Mouse (Mus musculus): ENCODE results near the gene Pfpl. TPM values are rescaled to one million over a fixed set of nuclear protein-coding genes. Genes with fewer than 3 reads are reported as not detected.

The Pfpl gene
- polyA plus RNA-seq (2012; rRNA removed) = 0.03 TPM in 1 of 2 replicates, not detected in the other

DNA sequence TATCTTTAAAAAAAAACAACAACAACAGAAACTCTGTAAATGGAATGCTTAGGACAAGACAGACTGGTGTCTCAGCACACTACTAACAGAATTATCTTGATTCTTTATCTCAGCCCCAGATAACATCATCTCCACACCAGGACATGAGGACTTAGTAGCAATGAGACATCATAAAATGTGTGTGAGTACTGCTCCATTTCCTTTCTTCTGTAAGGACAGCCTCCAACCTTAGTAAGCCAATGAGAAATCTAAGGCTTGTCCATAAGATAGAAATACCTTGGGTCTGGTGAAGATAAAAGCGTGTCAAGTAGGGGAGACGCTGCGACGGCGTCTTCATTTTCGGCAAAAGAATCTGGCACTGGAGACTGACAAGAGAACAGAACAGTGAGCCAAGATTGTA is at the start of gene Pfpl:
TSS of gene Pfpl (plus strand) at position 301 of the 400 bp plus-strand sequence.
- TF ChIP-seq POLR2A (IDR thresholded peaks at IDR 0.05; ENCODE audit: control insufficient read depth, extremely low read depth, insufficient read depth, low read length, poor library complexity) (no peak), CTCF (IDR thresholded peaks at IDR 0.05; ENCODE audit: borderline replicate concordance, control insufficient read depth, extremely low read depth, insufficient read depth, low read length, poor library complexity) (no peak)
- Histone ChIP-seq H3K27me3 (ENCODE audit: control insufficient read depth, insufficient read depth, low read length) (no peaks in the 10 kb centered on the region), H3K4me3 (ENCODE audit: control insufficient read depth, insufficient read depth, low read length) (no peak within 1 kb of the TSS), H3K4me1 (replicated peaks; ENCODE audit: control insufficient read depth, insufficient read depth, low read length) (no peaks in the 10 kb centered on the region), H3K27ac (ENCODE audit: control insufficient read depth, insufficient read depth, low read length) (no peak within 1 kb of the TSS), H3K36me3 (ENCODE audit: control insufficient read depth, insufficient read depth, low read length) (no peaks in the 10 kb centered on the region)
- DNase-seq = no peak
- WGBS = 98% methylated on average over 6 of the region's 6 CpGs

DNA sequence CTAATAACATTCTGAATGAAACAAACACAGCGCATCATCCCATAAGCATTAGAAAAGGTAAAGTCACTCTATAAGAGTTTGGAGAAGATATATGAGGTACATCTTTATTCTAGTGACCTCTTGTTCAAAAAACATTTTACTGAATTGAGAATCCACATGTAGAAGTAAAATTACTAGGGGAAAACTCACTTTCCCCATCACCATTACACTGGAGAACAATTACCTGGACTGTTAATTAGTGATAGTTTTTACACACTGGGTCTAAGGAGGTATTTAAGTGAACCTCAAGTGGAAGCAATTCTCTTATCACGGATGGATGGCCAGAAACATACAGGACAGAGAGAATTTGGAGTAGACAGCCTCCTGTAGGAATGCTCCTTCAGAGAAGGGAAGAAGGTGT is 40.7 kb upstream of the Pfpl start, which contains the start of gene Olfr1440:
TSS of gene Olfr1440 (plus strand) at position 301 of the 400 bp plus-strand sequence.
- no peaks in the 10 kb centered on the region for H3K27me3 ChIP-seq (ENCODE audit: control insufficient read depth, insufficient read depth, low read length)
- 89% methylated on average over 2 of the region's 2 CpGs for WGBS

DNA sequence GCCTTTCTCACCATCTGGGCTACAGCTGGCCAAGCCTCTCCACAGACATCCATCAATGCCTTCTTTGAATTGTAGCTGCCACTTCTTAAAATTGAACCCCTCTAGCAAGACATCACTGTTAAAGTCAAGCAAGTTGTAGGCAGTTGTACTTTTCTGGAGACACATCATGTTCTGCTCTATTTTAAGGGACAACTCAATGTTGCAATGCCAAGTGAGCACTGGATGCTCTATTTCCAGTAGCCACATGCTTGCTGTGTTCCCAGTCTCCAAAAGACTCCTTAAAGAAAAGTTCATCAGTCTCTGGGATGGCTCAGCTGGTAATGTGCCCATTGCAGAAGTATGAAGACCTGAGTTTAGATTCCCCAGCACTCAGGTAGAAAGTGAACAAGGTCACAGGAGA is 14.0 kb upstream of the Pfpl start:
- Histone ChIP-seq H3K36me3 (ENCODE audit: control insufficient read depth, insufficient read depth, low read length) (no peaks in the 10 kb centered on the region), H3K27me3 (ENCODE audit: control insufficient read depth, insufficient read depth, low read length) (no peaks in the 10 kb centered on the region), H3K4me1 (replicated peaks; ENCODE audit: control insufficient read depth, insufficient read depth, low read length) (no peaks in the 10 kb centered on the region), H3K27ac (ENCODE audit: control insufficient read depth, insufficient read depth, low read length) (no peak overlapping the region), H3K4me3 (ENCODE audit: control insufficient read depth, insufficient read depth, low read length) (no peak overlapping the region)
- TF ChIP-seq POLR2A (IDR thresholded peaks at IDR 0.05; ENCODE audit: control insufficient read depth, extremely low read depth, insufficient read depth, low read length, poor library complexity) = no peak
- no peak for TF ChIP-seq CTCF (IDR thresholded peaks at IDR 0.05; ENCODE audit: borderline replicate concordance, control insufficient read depth, extremely low read depth, insufficient read depth, low read length, poor library complexity)
- DNase-seq = no peak

More for the DNA sequence above, 40.7 kb upstream of the Pfpl start, which contains the start of gene Olfr1440:
- Histone ChIP-seq H3K4me3 (ENCODE audit: control insufficient read depth, insufficient read depth, low read length) (no peak within 1 kb of the TSS), H3K27ac (ENCODE audit: control insufficient read depth, insufficient read depth, low read length) (no peak within 1 kb of the TSS), H3K36me3 (ENCODE audit: control insufficient read depth, insufficient read depth, low read length) (no peaks in the 10 kb centered on the region), H3K4me1 (replicated peaks; ENCODE audit: control insufficient read depth, insufficient read depth, low read length) (no peaks in the 10 kb centered on the region)
- no peak for TF ChIP-seq POLR2A (IDR thresholded peaks at IDR 0.05; ENCODE audit: control insufficient read depth, extremely low read depth, insufficient read depth, low read length, poor library complexity)
- no peak for TF ChIP-seq CTCF (IDR thresholded peaks at IDR 0.05; ENCODE audit: borderline replicate concordance, control insufficient read depth, extremely low read depth, insufficient read depth, low read length, poor library complexity)
- DNase-seq = no peak

DNA sequence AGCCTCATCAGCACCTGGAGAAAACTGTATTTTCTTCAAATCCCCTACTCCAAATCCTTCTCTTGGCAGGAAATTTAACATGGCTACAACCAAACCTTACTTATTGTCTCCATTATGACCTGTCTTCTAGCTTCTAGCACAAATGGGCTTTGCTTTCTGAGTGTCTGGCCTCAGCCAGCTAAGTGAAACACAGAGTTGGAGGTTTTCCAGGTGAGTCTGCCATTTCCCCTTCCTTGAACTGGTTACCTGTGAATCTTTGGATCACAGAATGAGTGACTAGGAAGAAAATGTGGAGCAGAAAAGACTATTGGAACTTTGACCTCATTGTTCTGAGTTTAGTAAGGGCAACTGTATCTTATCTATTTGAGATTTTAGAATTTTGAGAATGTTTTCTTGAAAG is 10.3 kb upstream of the Pfpl start, which contains the start of gene Olfr1441:
TSS of gene Olfr1441 (plus strand) at position 73 of the 400 bp plus-strand sequence.
- no peaks in the 10 kb centered on the region for H3K27me3 ChIP-seq (ENCODE audit: control insufficient read depth, insufficient read depth, low read length)
- H3K27ac ChIP-seq (ENCODE audit: control insufficient read depth, insufficient read depth, low read length) = no peak within 1 kb of the TSS
- no peaks in the 10 kb centered on the region for H3K4me1 ChIP-seq (replicated peaks; ENCODE audit: control insufficient read depth, insufficient read depth, low read length)
- no peaks in the 10 kb centered on the region for H3K36me3 ChIP-seq (ENCODE audit: control insufficient read depth, insufficient read depth, low read length)
- no peak within 1 kb of the TSS for H3K4me3 ChIP-seq (ENCODE audit: control insufficient read depth, insufficient read depth, low read length)
- no peak for DNase-seq
- TF ChIP-seq CTCF (IDR thresholded peaks at IDR 0.05; ENCODE audit: borderline replicate concordance, control insufficient read depth, extremely low read depth, insufficient read depth, low read length, poor library complexity) (no peak), POLR2A (IDR thresholded peaks at IDR 0.05; ENCODE audit: control insufficient read depth, extremely low read depth, insufficient read depth, low read length, poor library complexity) (no peak)

DNA sequence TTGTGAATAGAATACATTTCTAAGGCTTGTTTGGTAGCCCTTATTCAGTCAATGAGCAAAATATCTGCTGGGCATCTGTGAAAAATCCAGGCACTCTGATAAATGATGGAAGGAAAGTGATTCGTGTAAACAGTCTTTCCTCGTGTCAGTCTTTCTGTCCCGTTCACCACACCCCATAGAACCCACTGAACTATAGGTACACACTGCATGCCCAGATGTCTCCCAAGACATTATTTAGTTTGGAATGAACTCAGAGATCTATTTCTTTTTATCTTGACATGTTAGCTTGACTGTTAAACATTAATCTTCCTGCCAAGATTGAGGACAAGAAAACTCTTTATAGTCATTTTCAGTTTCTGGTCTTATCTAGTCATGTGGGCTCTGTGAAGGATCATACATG is 9.4 kb upstream of the Pfpl start:
- TF ChIP-seq POLR2A (IDR thresholded peaks at IDR 0.05; ENCODE audit: control insufficient read depth, extremely low read depth, insufficient read depth, low read length, poor library complexity) (no peak), CTCF (IDR thresholded peaks at IDR 0.05; ENCODE audit: borderline replicate concordance, control insufficient read depth, extremely low read depth, insufficient read depth, low read length, poor library complexity) (no peak)
- H3K4me3 ChIP-seq (ENCODE audit: control insufficient read depth, insufficient read depth, low read length) = no peak overlapping the region
- no peak for DNase-seq
- WGBS = 93% methylated on average over 3 of the region's 3 CpGs
- H3K36me3 ChIP-seq (ENCODE audit: control insufficient read depth, insufficient read depth, low read length) = no peaks in the 10 kb centered on the region
- H3K4me1 ChIP-seq (replicated peaks; ENCODE audit: control insufficient read depth, insufficient read depth, low read length) = no peaks in the 10 kb centered on the region
- no peaks in the 10 kb centered on the region for H3K27me3 ChIP-seq (ENCODE audit: control insufficient read depth, insufficient read depth, low read length)
- no peak overlapping the region for H3K27ac ChIP-seq (ENCODE audit: control insufficient read depth, insufficient read depth, low read length)

DNA sequence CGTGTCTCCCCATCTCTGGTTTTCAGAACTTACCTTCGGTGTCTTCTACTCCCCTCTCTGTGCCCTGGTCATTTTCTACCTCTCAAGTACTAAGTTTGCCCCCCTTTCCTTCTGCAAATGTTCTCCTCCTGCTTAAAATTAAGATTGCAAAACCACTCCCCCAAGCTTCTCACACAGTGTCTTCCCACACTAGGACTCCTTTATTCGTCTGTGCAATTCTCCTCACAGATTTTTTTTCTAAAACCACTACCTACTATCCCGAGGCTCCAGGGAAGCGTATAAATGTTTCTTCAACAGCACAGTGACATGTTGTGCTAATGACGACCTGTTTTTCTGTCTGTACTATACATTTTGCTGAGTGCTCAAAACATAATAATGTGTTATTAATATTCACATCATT is 7.2 kb upstream of the Pfpl start:
- Histone ChIP-seq H3K4me1 (replicated peaks; ENCODE audit: control insufficient read depth, insufficient read depth, low read length) (no peaks in the 10 kb centered on the region), H3K27me3 (ENCODE audit: control insufficient read depth, insufficient read depth, low read length) (no peaks in the 10 kb centered on the region), H3K27ac (ENCODE audit: control insufficient read depth, insufficient read depth, low read length) (no peak overlapping the region), H3K4me3 (ENCODE audit: control insufficient read depth, insufficient read depth, low read length) (no peak overlapping the region), H3K36me3 (ENCODE audit: control insufficient read depth, insufficient read depth, low read length) (no peaks in the 10 kb centered on the region)
- WGBS = 84% methylated on average over 6 of the region's 6 CpGs
- DNase-seq = no peak
- TF ChIP-seq CTCF (IDR thresholded peaks at IDR 0.05; ENCODE audit: borderline replicate concordance, control insufficient read depth, extremely low read depth, insufficient read depth, low read length, poor library complexity) = no peak

DNA sequence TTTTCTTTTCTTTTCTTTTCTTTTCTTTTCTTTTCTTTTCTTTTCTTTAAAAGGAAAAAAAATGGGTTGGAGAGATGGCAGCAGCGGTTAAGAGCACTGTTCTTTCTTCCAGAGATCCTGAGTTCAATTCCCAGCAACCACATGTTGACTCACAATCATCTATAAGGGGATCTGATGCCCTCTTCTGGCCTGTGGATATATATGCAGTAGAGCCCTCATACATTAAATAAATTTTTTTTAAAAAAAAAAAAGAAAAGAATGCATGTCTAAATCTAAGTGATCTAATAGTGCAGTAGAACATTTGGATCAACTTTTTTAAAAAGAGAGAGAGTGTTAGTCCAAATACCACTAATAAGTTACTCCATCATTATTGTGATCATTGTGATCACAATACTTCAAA is 6.0 kb upstream of the Pfpl start:
- H3K4me3 ChIP-seq (ENCODE audit: control insufficient read depth, insufficient read depth, low read length) = no peak overlapping the region
- H3K36me3 ChIP-seq (ENCODE audit: control insufficient read depth, insufficient read depth, low read length) = no peaks in the 10 kb centered on the region
- no peak for DNase-seq
- H3K27me3 ChIP-seq (ENCODE audit: control insufficient read depth, insufficient read depth, low read length) = no peaks in the 10 kb centered on the region
- H3K4me1 ChIP-seq (replicated peaks; ENCODE audit: control insufficient read depth, insufficient read depth, low read length) = no peaks in the 10 kb centered on the region
- WGBS = 93% methylated on average over 1 of the region's 1 CpGs
- no peak for TF ChIP-seq CTCF (IDR thresholded peaks at IDR 0.05; ENCODE audit: borderline replicate concordance, control insufficient read depth, extremely low read depth, insufficient read depth, low read length, poor library complexity)
- no peak for TF ChIP-seq POLR2A (IDR thresholded peaks at IDR 0.05; ENCODE audit: control insufficient read depth, extremely low read depth, insufficient read depth, low read length, poor library complexity)
- no peak overlapping the region for H3K27ac ChIP-seq (ENCODE audit: control insufficient read depth, insufficient read depth, low read length)

Measured in thymus, adult 2 months (tissue).